Mouse (Mus musculus): ENCODE measurements at regions not wholly inside any gene's neighbourhood (a gene's known extent, or its start where the extent isn't known, plus 50 kb on each side); places are given as distances from the start of the nearest gene placed in this dataset.

GRCm38 (mm10) chr2:178735099-178735498 is 304.8 kb downstream of the Cdh26 start:
- TF ChIP-seq CTCF (IDR thresholded peaks at IDR 0.05; ENCODE audit: low read depth, low read length) = no peak
- TF ChIP-seq POLR2A (IDR thresholded peaks at IDR 0.05; ENCODE audit: extremely low read depth, insufficient read depth, low read length) = no peak

Measured in liver, adult 2 months (tissue).